Mouse (Mus musculus) splenic B cell, adult 2 months (primary cell): ENCODE results near the gene Cse1l.

Source experiments
- DNase-seq: peaks from one replicate; pipeline ENCODE4 v3.0.0-alpha.2; 2011; ENCODE audit warnings: low read depth, low spot score
- H3K27me3 ChIP-seq: 2 replicates; pipeline ENCODE4 v1.6.1; 2012; ENCODE audit warnings: mild to moderate bottlenecking, low read length, moderate library complexity, mixed read lengths; ENCODE audit not compliant: control insufficient read depth, poor library complexity, insufficient read depth, severe bottlenecking
- H3K36me3 ChIP-seq: 2 replicates; pipeline ENCODE4 v1.6.1; 2012; ENCODE audit warnings: mild to moderate bottlenecking, low read length, moderate library complexity, mixed read lengths; ENCODE audit not compliant: control insufficient read depth, poor library complexity, insufficient read depth, severe bottlenecking

The Cse1l gene

GRCm38 (mm10) chr2:166905711-166906522 is at the start of gene Cse1l:
Gene Cse1l, plus strand, starts transcription at chr2:166906040.
- no peaks in the 10 kb centered on the region for H3K27me3 ChIP-seq
- no peaks in the 10 kb centered on the region for H3K36me3 ChIP-seq
- DNase-seq, result peak; percentile 99

- no peak for DNase-seq
- Histone ChIP-seq H3K27me3 (no peaks in the 10 kb centered on the region), H3K36me3 (peaks cover 26% of the 10 kb centered on the region)
Observed at GRCm38 (mm10) chr2:166856366-166856765, 49.5 kb upstream of the Cse1l start.

- H3K36me3 ChIP-seq, result peaks cover 26% of the 10 kb centered on the region
- DNase-seq, result peak; percentile 58
Observed at GRCm38 (mm10) chr2:166857118-166857517, 48.7 kb upstream of the Cse1l start.

GRCm38 (mm10) chr2:166859214-166859613 is 46.6 kb upstream of the Cse1l start:
- no peak for DNase-seq
- Histone ChIP-seq H3K36me3 (peaks cover 25% of the 10 kb centered on the region), H3K27me3 (no peaks in the 10 kb centered on the region)

More at GRCm38 (mm10) chr2:166857118-166857517, 48.7 kb upstream of the Cse1l start:
- no peaks in the 10 kb centered on the region for H3K27me3 ChIP-seq

GRCm38 (mm10) chr2:166862505-166862904 is 43.3 kb upstream of the Cse1l start:
- DNase-seq, result no peak
- H3K27me3 ChIP-seq, result no peaks in the 10 kb centered on the region

GRCm38 (mm10) chr2:166865476-166865875 is 40.4 kb upstream of the Cse1l start:
- Histone ChIP-seq H3K36me3 (peaks cover 23% of the 10 kb centered on the region), H3K27me3 (no peaks in the 10 kb centered on the region)
- no peak for DNase-seq

More at GRCm38 (mm10) chr2:166862505-166862904, 43.3 kb upstream of the Cse1l start:
- H3K36me3 ChIP-seq, result peaks cover 22% of the 10 kb centered on the region

- no peak for DNase-seq
- Histone ChIP-seq H3K27me3 (no peaks in the 10 kb centered on the region), H3K36me3 (peaks cover 14% of the 10 kb centered on the region)
Observed at GRCm38 (mm10) chr2:166870271-166870865, 35.5 kb upstream of the Cse1l start.

GRCm38 (mm10) chr2:166870899-166871298 is 34.9 kb upstream of the Cse1l start:
- Histone ChIP-seq H3K27me3 (no peaks in the 10 kb centered on the region), H3K36me3 (peaks cover 14% of the 10 kb centered on the region)
- no peak for DNase-seq

GRCm38 (mm10) chr2:166874675-166875280 is 31.1 kb upstream of the Cse1l start:
- no peaks in the 10 kb centered on the region for H3K27me3 ChIP-seq
- H3K36me3 ChIP-seq, result peaks cover 10% of the 10 kb centered on the region
- DNase-seq, result peak; percentile 57

GRCm38 (mm10) chr2:166875561-166875960 is 30.3 kb upstream of the Cse1l start:
- peaks cover 7% of the 10 kb centered on the region; the same call in 1 of the 2 replicates for H3K36me3 ChIP-seq
- DNase-seq, result peak; percentile 91
- no peaks in the 10 kb centered on the region for H3K27me3 ChIP-seq

GRCm38 (mm10) chr2:166876331-166876730 is 29.5 kb upstream of the Cse1l start:
- peak; percentile 87 for DNase-seq
- Histone ChIP-seq H3K27me3 (no peaks in the 10 kb centered on the region), H3K36me3 (peaks cover 10% of the 10 kb centered on the region; the same call in 1 of the 2 replicates)

GRCm38 (mm10) chr2:166885066-166885465 is 20.8 kb upstream of the Cse1l start:
- no peaks in the 10 kb centered on the region for H3K27me3 ChIP-seq
- H3K36me3 ChIP-seq, result peaks cover 10% of the 10 kb centered on the region
- DNase-seq, result no peak

GRCm38 (mm10) chr2:166885619-166886018 is 20.2 kb upstream of the Cse1l start:
- no peak for DNase-seq
- peaks cover 11% of the 10 kb centered on the region for H3K36me3 ChIP-seq
- H3K27me3 ChIP-seq, result no peaks in the 10 kb centered on the region

GRCm38 (mm10) chr2:166886231-166886630 is 19.6 kb upstream of the Cse1l start:
- Histone ChIP-seq H3K27me3 (no peaks in the 10 kb centered on the region), H3K36me3 (peaks cover 9% of the 10 kb centered on the region)
- DNase-seq, result no peak

GRCm38 (mm10) chr2:166887816-166888215 is 18.0 kb upstream of the Cse1l start:
- peaks cover 10% of the 10 kb centered on the region for H3K36me3 ChIP-seq
- DNase-seq, result peak; percentile 45
- no peaks in the 10 kb centered on the region for H3K27me3 ChIP-seq
